Mouse (Mus musculus): ENCODE data around the gene Fmn2. TPM values are rescaled to one million over a fixed set of nuclear protein-coding genes. Genes with fewer than 3 reads are reported as not detected.

The Fmn2 gene
- total and polyA plus RNA-seq, 2 experiments: 0.02 to 0.18 TPM

DNA sequence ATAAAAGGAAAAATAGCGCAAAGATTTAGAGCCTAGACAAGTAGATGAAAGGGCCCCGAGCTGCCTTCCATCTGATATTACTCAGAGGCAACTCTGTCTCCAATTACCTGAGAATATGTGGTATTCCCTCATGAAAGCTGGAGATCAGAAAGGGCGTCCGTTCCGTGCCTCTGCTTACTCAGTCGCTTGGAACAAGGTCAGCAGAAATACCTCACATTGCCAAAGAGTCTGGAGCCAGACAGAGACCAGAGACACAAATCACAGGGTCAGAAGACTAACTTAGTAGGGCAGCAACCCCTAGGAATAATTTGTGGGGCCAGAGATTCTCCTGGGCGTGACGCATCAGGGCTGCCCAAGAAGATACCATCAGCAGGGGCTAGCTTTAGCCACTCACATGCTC, 237.3 kb downstream of the Fmn2 start:
- no peaks in the 10 kb centered on the region for H3K27me3 ChIP-seq (ENCODE audit: control insufficient read depth, insufficient read depth, low read length)
- H3K4me1 ChIP-seq (ENCODE audit: control insufficient read depth, insufficient read depth, low read length): peaks cover 5% of the 10 kb centered on the region; the same call in 1 of the 2 replicates
- no peak overlapping the region for H3K4me3 ChIP-seq (ENCODE audit: insufficient read depth, low read depth, low read length)
- WGBS: 75% methylated on average over 8 of the region's 8 CpGs
- TF ChIP-seq CTCF (IDR thresholded peaks at IDR 0.05; ENCODE audit: low read depth, low read length): no peak
- no peak for TF ChIP-seq POLR2A (IDR thresholded peaks at IDR 0.05; ENCODE audit: extremely low read depth, insufficient read depth, low read length)
- peak; percentile 59 for DNase-seq (ENCODE audit: extremely low read depth, low read depth, low spot score)
- no peaks in the 10 kb centered on the region for H3K36me3 ChIP-seq (ENCODE audit: control insufficient read depth, insufficient read depth, low read length)
- no peak overlapping the region for H3K27ac ChIP-seq (replicated peaks; ENCODE audit: insufficient read depth, low read depth, low read length)
- no peak overlapping the region for H3K9ac ChIP-seq (ENCODE audit: low read depth, low read length)
- H3K79me2 ChIP-seq (ENCODE audit: control insufficient read depth, insufficient read depth, low read length): no peaks in the 10 kb centered on the region

DNA sequence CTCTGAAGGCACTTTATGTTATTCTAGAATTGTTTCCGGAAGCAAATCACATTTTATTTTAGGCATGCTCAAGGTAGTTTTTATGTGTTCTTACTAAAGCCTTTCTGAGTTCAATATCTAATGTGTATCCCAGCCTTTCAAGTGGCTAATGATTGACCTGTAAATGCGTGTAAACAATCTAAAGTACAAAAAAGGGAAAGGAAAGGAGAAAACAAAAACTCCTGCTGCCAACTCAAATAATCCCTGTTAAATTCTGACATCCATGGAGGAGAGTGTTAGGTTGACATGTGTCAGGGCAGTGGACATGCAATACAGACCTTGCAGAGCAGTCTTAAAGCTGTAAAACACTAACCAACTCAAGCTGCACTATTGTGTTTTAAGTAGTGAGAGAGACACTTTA, 241.0 kb downstream of the Fmn2 start:
- Histone ChIP-seq H3K79me2 (ENCODE audit: control insufficient read depth, insufficient read depth, low read length) (no peaks in the 10 kb centered on the region), H3K36me3 (ENCODE audit: control insufficient read depth, insufficient read depth, low read length) (no peaks in the 10 kb centered on the region), H3K4me1 (ENCODE audit: control insufficient read depth, insufficient read depth, low read length) (peaks cover 5% of the 10 kb centered on the region; the same call in 1 of the 2 replicates), H3K4me3 (ENCODE audit: insufficient read depth, low read depth, low read length) (no peak overlapping the region), H3K9ac (ENCODE audit: low read depth, low read length) (no peak overlapping the region), H3K27ac (replicated peaks; ENCODE audit: insufficient read depth, low read depth, low read length) (no peak overlapping the region), H3K27me3 (ENCODE audit: control insufficient read depth, insufficient read depth, low read length) (no peaks in the 10 kb centered on the region)
- 20% methylated on average over 2 of the region's 2 CpGs for WGBS
- DNase-seq (ENCODE audit: extremely low read depth, low read depth, low spot score): peak; percentile 99
- TF ChIP-seq CTCF (IDR thresholded peaks at IDR 0.05; ENCODE audit: low read depth, low read length) (no peak), POLR2A (IDR thresholded peaks at IDR 0.05; ENCODE audit: extremely low read depth, insufficient read depth, low read length) (no peak)

DNA sequence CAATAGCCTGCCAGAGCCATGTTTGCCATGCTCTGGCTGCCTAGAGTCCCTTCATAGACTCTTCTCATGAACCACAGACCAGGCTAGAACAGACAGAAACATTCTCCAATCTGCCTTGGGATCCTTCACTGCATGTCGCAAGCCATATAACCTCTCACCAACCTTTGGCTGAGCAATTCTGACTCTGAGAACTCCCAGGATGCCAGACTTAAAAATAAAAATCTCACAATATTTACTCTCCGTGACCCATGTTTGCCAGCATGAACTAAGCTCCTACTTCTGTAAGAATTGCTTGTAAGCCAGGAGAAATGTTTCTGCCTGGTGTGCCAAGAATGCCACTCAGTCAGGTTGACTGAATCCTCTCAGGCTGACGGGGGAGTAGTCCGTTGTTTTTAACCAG, 246.9 kb downstream of the Fmn2 start:
- Histone ChIP-seq H3K27me3 (ENCODE audit: control insufficient read depth, insufficient read depth, low read length) (no peaks in the 10 kb centered on the region), H3K9ac (ENCODE audit: low read depth, low read length) (no peak overlapping the region), H3K4me3 (ENCODE audit: insufficient read depth, low read depth, low read length) (no peak overlapping the region), H3K79me2 (ENCODE audit: control insufficient read depth, insufficient read depth, low read length) (no peaks in the 10 kb centered on the region), H3K36me3 (ENCODE audit: control insufficient read depth, insufficient read depth, low read length) (no peaks in the 10 kb centered on the region), H3K27ac (replicated peaks; ENCODE audit: insufficient read depth, low read depth, low read length) (peak overlapping the region; percentile 82), H3K4me1 (ENCODE audit: control insufficient read depth, insufficient read depth, low read length) (peaks cover 10% of the 10 kb centered on the region)
- peak; percentile 94 for DNase-seq (ENCODE audit: extremely low read depth, low read depth, low spot score)
- TF ChIP-seq POLR2A (IDR thresholded peaks at IDR 0.05; ENCODE audit: extremely low read depth, insufficient read depth, low read length) (no peak), CTCF (IDR thresholded peaks at IDR 0.05; ENCODE audit: low read depth, low read length) (no peak)
- 22% methylated on average over 4 of the region's 4 CpGs for WGBS

DNA sequence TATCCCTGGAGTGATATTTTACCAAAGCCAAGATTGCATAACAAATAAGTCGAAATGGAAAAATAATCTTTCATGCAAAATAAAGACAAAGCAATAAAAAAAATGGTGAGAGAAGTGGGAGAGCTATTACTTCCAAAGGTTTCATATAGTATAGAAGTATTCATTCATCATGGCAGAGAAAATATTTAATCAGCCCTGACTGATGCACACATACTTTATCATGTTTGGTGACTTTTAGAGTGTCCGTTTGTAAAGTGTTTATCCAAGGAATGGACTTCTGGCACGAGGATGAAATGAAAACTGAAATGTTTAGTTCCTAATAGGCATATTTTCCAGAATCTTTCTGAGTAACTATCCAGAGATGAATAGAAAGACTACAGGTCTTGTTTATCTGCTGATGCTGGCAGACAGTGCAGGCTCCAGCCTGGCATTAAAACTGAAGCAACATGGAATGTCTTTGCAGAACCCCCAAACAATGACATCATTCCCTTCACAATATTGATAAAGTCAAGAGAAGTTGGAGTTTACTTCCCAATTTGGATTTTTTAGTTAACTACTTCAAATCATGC, 249.4 kb downstream of the Fmn2 start:
- peaks cover 10% of the 10 kb centered on the region for H3K4me1 ChIP-seq (ENCODE audit: control insufficient read depth, insufficient read depth, low read length)
- H3K36me3 ChIP-seq (ENCODE audit: control insufficient read depth, insufficient read depth, low read length): no peaks in the 10 kb centered on the region
- H3K79me2 ChIP-seq (ENCODE audit: control insufficient read depth, insufficient read depth, low read length): no peaks in the 10 kb centered on the region
- 35% methylated on average over 3 of the region's 3 CpGs for WGBS
- no peaks in the 10 kb centered on the region for H3K27me3 ChIP-seq (ENCODE audit: control insufficient read depth, insufficient read depth, low read length)
- no peak overlapping the region for H3K27ac ChIP-seq (replicated peaks; ENCODE audit: insufficient read depth, low read depth, low read length)
- H3K4me3 ChIP-seq (ENCODE audit: insufficient read depth, low read depth, low read length): no peak overlapping the region
- no peak overlapping the region for H3K9ac ChIP-seq (ENCODE audit: low read depth, low read length)
- no peak for TF ChIP-seq POLR2A (IDR thresholded peaks at IDR 0.05; ENCODE audit: extremely low read depth, insufficient read depth, low read length)
- no peak for TF ChIP-seq CTCF (IDR thresholded peaks at IDR 0.05; ENCODE audit: low read depth, low read length)
- no peak for DNase-seq (ENCODE audit: extremely low read depth, low read depth, low spot score)

DNA sequence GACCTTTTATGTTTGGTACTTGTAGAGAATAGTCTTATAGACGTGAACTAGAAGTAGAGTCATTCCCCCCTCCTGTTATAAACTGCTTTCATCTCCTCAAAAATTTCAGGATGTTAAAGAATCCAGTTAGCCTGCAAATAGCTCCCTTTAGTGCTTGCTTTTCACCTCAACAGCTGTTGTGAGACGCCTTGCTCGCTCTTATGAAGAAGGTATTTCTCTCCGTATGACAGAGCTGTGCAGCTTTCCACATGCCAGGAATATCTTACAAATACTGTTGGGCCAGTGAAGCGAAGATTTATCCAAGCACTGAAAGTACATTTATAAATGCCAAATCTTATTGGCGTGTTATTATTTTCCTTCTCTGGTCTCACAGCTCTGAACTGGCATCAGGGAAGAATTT, 257.7 kb downstream of the Fmn2 start:
- Histone ChIP-seq H3K79me2 (ENCODE audit: control insufficient read depth, insufficient read depth, low read length) (no peaks in the 10 kb centered on the region), H3K9ac (ENCODE audit: low read depth, low read length) (no peak overlapping the region), H3K27ac (replicated peaks; ENCODE audit: insufficient read depth, low read depth, low read length) (no peak overlapping the region), H3K36me3 (ENCODE audit: control insufficient read depth, insufficient read depth, low read length) (no peaks in the 10 kb centered on the region), H3K4me3 (ENCODE audit: insufficient read depth, low read depth, low read length) (no peak overlapping the region), H3K4me1 (ENCODE audit: control insufficient read depth, insufficient read depth, low read length) (no peaks in the 10 kb centered on the region), H3K27me3 (ENCODE audit: control insufficient read depth, insufficient read depth, low read length) (no peaks in the 10 kb centered on the region)
- 93% methylated on average over 6 of the region's 6 CpGs for WGBS
- TF ChIP-seq POLR2A (IDR thresholded peaks at IDR 0.05; ENCODE audit: extremely low read depth, insufficient read depth, low read length) (no peak), CTCF (IDR thresholded peaks at IDR 0.05; ENCODE audit: low read depth, low read length) (no peak)
- DNase-seq (ENCODE audit: extremely low read depth, low read depth, low spot score): no peak

DNA sequence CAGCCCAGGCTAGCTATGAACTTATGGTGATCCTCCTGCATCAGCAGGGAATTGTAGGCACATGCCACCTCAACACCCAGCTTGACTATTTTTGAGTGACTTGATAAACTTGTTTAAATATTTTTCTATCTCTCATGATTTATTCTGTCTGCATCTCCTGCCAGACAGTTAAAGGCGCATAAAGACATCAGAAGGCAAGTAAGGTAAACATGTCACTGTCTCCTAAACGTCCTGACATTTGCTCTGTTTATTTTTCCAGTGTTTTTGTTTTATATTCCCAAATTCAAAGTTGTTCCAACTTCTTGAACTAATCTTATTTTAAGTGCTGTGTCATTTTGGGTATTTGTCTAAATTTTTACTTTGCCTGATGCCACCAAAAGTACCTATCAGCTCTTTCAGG, 264.1 kb downstream of the Fmn2 start:
- Histone ChIP-seq H3K4me3 (ENCODE audit: insufficient read depth, low read depth, low read length) (no peak overlapping the region), H3K79me2 (ENCODE audit: control insufficient read depth, insufficient read depth, low read length) (no peaks in the 10 kb centered on the region), H3K36me3 (ENCODE audit: control insufficient read depth, insufficient read depth, low read length) (no peaks in the 10 kb centered on the region), H3K27me3 (ENCODE audit: control insufficient read depth, insufficient read depth, low read length) (no peaks in the 10 kb centered on the region), H3K9ac (ENCODE audit: low read depth, low read length) (no peak overlapping the region), H3K27ac (replicated peaks; ENCODE audit: insufficient read depth, low read depth, low read length) (peak overlapping the region; percentile 47), H3K4me1 (ENCODE audit: control insufficient read depth, insufficient read depth, low read length) (peaks cover 14% of the 10 kb centered on the region)
- WGBS: 27% methylated on average over 2 of the region's 2 CpGs
- TF ChIP-seq POLR2A (IDR thresholded peaks at IDR 0.05; ENCODE audit: extremely low read depth, insufficient read depth, low read length): no peak
- TF ChIP-seq CTCF (IDR thresholded peaks at IDR 0.05; ENCODE audit: low read depth, low read length): no peak
- no peak for DNase-seq (ENCODE audit: extremely low read depth, low read depth, low spot score)
